Mouse (Mus musculus) adipocyte (in vitro differentiated cells): ENCODE results near the gene Lin52.

Experiments used
- DNase-seq: peaks from one replicate; pipeline ENCODE4 v3.0.0-alpha.2; 2016; ENCODE audit warnings: low spot score

The Lin52 gene

DNA sequence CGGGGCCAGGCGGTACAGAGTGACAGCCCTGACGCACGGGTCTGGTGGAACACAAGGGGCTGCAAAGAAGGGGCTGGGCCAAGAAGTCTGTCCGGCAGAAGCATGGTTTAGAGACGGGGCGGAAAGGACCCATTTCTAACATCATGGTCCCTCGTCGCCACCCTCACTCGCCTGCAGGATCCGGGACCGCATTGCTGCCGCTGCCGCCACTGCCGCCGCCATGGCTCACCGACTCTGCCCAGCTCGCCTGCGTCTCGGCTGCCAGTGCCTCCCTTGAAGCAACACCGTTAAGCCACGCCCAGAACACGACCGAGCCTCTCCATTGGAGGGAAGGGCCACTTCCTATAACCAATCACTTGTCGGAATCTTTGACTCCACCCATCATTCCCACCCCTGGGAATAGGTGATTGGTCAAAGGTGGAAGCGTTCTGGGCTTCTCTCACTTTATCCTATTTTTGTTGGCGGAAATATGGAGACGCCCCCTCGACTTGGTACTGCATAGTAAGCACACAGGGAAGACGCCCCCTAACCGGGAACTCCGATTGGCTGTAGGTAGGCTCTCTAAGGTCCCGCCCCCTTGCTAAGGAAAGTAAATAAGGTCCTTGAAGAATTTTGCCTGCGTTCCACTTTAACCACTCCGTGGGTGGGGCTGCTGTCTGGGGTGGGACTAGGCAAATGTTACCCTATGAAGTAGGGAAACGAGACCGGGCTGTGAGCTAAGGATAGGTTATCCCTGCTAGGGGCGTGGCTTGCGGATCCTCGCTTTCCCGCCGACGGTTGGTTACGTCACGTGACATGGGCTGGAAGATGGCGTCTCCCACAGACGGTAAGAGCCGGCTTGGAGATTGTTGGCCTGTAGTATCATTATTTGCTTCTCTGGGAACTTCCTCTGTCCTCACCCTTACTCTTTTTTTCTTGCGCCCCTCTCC lies at the start of gene Lin52, which contains the start of gene Aldh6a1:
TSS of gene Lin52 (plus strand) at position 705 of the 929 bp plus-strand sequence.
TSS of gene Aldh6a1 (minus strand) at position 287 of the 929 bp plus-strand sequence.
- peak; percentile 100 for DNase-seq

DNA sequence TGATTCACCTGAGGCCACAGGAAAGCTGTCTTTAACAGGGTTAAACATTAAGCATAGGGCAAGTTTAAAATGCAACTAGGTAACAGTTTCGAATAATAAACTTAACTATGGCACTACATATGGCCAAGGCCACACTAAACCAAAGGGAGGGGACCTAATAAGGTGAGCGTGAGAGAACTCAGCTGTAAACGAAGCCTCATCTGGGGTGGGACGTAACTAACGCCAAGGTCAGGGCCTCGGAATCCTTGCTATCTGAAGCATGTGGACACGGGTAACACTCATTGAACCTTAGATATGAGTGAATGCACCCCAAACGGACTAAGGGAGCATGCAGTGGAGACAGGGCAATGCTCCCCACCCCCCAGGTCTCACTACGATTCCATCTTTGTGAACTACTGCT lies 48.3 kb upstream of the Lin52 start:
- DNase-seq, result no peak

DNA sequence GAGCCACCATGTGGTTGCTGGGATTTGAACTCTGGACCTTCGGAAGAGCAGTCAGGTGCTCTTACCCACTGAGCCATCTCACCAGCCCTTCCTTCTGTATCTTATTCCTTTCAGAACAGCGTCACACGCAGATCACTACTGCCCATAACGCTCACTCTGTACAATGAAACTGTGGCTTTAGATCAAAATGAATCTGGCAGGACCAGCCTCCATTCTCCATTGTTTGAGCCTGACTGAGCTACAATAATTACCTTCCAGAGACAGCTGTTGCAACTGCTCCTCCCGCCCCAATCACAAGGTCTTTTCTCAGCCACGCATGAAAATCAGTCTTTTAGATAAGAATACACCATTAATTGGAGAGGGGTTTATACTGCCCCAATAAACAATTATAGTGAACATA lies 46.7 kb upstream of the Lin52 start:
- no peak for DNase-seq

DNA sequence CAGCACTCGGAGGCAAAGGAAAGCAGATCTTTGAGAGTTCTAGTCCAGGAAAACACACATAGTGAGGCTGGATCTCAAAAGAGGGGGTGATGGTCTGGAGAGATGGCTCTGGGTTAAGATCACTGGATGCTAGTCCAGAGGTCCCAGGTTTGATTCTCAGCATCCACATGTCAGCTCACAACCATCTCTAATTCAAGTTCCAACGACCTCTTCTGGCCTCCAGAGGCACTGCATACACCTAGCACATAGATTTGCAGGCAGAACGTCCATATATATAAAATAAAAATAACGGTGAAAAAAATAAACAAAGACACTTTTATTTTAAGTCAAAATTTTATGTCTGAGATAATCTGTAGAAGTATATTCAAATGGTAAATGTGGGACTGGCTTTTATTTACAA lies 44.0 kb upstream of the Lin52 start:
- no peak for DNase-seq

DNA sequence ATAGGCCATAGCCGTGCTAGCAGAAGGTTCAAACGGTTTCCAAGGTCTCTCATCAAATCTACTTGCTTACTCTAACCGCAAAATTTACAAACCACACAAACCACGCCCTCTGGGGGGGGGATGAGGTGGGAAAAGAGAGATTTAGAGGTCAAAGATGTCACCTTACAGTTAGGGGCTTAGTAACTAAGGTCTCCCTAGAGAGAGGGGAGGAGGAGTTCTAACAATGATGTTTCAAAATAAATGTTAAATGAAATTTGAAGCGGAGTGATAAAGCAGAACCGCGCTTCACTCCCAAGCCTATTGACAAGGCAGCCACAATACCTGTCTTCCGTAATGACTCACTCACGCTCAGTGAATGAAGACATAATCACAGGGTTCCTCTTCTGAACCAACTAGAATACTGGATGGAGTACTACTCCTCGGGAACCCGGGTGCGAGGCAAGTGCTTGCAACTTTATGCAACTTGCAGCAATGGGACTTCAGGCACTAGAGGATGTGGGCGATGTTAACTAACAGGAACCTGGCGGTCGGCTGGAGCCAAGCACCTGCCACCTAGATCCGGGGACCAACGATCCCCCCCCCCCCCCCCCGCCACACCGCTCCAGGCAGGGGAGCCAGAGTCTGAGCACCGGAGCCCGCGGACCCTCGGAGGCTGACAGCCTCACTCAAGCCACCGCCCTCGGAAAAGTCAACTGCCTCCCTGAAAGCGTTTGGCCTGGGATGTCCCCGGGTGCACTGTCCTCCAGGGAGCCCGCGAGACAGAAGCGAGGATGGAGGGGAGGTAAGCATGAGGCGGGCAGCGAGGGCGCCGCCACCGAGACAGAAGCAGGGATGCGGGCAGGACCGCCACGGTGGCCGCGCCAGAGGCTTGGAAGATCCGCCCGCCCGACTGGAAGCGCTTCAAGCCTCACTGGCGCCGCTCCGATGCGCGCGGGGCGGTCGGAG lies 43.1 kb upstream of the Lin52 start:
- peak; percentile 34 for DNase-seq

DNA sequence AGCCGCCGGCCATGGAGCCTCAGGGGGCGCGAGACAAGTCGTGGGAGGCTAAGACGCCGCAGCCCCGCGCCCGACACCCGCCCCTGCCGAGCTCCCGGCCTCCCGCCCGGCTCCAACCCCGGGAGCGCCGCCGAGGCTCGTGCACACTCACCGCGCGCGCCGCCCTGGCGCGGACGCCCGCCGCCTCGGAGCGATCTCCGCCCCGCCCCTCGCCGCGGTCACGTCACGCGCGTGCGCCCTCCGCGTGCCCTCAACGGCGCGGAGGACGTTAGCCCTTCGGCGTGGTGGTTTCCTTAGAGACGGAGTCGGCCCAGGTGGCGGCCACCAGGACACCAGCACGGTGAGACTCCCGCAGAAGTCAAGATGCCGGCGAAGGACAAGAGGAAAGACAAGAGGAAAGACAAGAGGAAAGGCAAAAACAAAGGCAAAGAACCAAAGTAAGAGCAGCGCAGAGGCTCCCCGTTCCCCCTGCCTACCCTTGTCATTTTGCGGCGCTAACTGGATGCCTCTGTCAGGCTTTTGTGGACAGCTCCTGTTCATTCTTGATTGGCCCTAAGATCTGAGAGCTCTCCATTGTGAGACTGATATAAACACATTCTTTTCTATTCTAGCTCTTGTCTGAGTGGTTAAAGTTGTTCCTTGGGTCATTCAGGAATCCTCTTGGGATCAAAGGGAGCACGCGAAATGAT lies 42.3 kb upstream of the Lin52 start, which contains the start of the genes Entpd5 and Bbof1:
TSS of gene Entpd5 (minus strand) at position 211 of the 689 bp plus-strand sequence.
TSS of gene Bbof1 (plus strand) at position 253 of the 689 bp plus-strand sequence.
- peak; percentile 78 for DNase-seq

DNA sequence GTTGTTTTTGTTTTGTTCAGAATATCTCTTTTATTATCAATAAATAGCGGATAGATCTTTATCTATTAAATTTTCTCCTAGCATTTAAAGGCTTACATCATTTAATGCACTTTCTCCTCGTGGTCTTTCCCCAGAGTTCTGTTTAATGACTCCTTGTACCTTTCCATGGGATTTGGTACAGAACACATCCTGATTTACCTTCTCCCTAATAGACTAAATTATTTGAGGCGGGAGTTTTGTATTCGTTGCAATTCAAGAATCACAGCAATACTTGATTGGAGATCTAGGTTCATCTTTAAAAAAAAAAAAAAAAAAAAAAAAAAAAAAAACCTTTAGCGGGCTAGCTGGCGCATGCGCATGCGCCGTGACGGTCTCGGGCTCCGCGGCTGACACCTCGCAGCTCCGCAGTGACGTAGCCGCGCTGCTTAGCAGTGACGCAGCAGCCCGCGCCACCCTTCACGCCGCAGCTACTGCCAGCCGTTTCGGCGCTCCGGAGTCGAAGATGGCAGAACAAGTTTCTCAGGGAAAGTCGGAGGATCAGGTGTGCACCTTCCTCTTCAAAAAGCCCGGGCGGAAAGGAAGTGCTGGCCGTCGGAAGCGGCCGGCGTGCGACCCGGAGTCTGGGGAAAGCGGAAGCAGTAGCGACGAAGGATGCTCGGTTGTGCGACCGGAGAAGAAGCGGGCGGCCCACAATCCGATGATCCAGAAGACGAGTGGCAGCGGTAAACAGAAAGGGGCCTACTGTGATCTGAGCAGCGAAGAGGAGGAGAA lies 34.2 kb upstream of the Lin52 start, which contains the start of gene Rnf113a2:
TSS of gene Rnf113a2 (plus strand) at position 363 of the 771 bp plus-strand sequence.
- DNase-seq, result no peak

DNA sequence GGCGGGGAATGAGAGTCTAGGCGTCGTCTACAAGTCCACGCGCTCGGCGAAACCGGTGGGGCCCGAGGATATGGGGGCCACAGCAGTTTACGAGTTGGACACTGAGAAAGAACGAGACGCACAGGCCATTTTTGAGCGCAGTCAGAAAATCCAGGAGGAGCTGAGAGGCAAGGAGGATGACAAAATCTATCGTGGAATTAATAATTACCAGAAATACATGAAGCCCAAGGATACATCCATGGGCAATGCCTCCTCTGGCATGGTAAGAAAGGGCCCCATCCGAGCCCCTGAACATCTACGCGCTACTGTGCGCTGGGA lies 33.7 kb upstream of the Lin52 start:
- DNase-seq, result no peak

DNA sequence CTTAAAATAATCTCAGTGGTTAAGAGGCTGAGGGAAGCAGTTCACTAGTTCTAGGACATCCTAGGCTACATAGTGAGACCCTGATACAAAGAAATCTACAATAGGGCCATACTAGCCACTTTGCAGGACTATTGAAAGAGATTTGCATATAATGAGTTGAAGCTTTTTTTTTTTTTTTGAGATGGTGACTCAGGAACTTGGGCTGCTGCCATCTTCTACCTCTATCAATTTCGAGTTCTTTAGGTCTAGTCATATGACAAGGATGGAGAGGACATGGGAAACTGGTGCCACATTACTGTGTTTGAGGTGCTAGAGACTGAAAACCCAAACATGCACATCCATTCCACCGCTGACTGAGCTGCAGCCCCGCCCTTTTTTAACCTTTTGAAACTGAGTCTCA lies 27.2 kb upstream of the Lin52 start:
- DNase-seq, result no peak

DNA sequence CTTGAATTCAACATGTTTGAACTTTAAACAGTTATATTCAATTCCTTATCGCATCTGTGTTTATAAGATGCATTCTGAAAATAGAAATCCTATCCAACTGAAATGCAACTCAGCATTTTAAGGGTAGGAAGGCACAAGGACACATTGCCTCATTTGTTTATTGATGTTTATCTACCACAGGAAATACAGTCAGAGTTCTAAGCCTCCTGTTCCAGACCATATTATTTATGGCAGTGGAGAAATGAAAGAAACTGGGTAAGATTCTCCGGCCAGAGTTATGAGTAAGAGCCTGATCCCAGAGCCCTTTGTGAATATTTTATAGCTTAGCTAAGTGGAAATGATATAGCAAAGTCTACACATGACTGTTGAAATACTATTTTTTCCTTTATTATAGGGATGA lies 21.4 kb upstream of the Lin52 start:
- DNase-seq, result no peak

DNA sequence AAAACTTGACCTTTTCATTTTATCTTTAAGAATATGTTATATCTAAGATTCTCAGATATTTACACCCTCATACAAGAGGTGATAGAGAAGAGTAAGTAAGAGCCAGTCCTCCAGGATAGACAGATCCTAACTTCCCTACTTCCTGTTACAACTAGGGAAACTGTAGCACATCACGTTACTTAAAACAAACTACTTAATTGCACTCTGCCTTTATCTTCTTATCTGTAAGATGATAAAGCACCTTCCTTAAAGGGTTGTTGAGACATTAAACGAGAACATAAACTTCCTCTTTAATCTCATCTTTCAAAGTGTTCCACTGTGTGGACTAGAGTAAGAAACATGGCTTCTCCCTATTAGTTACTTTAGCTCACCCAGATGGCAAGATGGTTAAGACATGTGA lies 12.5 kb upstream of the Lin52 start:
- no peak for DNase-seq

DNA sequence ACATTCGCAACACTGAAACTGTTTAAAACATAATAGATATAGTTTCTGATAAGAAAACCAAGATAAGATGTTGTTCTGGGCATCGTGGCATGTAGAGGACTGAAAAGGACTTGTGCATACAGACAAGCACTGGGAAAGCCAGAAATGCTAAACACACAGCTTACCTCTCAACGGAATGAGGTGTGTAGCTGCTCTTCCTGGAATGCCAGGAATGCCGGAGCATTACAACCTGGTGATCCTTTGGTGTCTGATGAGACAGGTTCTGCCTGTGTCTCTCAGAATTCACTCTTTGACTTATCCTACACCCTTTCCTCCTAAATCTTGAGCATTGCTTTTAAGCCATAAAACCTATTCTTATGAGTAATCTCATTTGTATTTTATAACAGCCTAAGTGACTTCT lies 8.7 kb upstream of the Lin52 start:
- no peak for DNase-seq

DNA sequence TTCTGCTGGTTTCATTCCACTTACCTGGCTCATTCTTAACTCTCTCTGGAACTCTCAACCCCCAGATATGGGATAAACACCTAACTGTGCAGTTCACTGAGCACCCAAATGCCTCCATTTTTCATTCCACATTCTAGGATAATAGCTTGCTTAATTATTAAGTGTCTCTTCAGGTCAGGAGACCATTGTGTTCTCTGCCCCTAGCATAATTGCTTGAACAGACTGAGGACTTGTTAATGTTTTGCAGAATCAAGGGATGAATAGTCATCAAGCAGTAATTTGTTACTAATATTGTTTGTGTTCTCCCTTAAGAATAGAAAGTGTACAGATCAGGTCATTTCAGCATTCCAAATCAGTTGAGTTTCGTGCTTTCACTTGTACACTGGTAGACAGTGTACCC lies 3.8 kb upstream of the Lin52 start:
- DNase-seq, result no peak

DNA sequence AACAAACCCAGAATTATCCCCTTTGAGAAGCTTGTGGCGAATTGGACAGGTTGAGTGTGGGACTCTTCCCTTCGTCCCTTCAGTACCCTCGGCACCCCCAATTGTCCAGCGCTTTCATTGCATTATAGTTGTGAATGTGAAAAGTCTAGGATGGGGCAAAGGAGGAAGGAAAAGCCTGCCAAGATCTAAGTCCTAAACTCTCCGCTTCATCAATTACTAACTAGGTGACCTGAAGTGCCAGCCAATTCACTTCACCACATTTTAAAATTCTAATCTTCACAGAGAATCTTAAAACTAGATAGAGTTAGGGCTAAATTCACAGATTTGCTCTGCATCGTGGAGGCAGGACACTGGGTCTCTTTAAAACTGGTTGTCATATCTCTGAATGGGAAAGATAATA lies 3.0 kb upstream of the Lin52 start:
- no peak for DNase-seq

DNA sequence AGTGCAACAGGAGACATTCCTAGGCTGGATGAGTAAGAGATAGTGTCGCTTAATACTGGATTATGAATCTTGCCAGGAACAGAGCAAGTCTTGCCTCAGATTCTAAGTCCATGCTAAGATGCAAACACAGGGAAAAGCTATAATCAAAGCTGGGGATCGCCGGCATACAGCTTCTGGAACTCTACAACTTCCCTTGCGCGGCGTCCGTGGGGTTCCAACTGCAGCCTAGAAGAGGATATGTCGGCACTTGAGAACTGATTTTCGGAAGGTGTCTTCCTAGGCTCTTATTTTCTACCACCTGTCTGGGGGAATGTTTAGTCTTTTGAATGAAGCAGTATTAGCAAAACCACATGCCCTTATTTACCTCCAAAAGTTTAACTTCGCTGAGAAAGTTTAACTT lies 1.3 kb upstream of the Lin52 start:
- peak; percentile 32 for DNase-seq

DNA sequence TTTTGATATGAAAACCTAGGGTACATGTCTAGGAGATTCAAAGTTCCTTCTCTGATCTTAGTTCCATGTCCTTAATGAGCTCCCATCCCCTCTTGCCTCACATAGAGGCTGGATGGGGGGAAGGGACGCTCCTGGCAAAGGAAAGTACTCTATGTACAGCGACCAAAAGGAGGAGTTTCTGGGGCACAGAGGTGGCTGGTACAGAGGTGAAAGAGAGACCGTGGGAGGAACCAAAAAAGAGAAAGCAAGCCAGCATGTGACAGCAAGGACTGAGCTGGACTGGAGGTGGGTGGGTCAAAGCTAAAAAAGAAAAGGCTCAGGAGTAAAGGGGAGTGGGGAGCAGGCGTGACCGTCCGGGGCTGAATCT lies 888 bp upstream of the Lin52 start:
- DNase-seq, result peak; percentile 97

DNA sequence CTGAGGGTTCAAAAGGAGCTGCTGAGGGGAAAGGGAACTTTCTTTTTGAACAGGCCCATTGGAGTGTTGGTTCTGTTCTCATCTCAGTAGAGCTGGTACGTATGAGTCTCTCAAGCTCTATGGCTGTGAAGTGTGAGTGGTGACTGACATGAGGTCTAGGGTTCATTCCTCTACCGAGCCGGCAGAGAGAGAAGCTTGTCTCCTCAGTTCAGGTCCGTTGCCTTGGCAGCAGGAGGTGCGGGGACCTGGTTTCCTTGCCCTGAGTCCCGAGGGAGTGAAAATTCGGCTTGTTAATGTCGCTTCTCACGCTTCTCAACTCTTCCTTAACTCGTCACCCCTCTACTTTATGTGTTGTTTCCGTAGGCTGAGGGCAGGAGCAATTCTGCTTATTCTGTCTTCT lies 579 bp downstream of the Lin52 start:
- no peak for DNase-seq

DNA sequence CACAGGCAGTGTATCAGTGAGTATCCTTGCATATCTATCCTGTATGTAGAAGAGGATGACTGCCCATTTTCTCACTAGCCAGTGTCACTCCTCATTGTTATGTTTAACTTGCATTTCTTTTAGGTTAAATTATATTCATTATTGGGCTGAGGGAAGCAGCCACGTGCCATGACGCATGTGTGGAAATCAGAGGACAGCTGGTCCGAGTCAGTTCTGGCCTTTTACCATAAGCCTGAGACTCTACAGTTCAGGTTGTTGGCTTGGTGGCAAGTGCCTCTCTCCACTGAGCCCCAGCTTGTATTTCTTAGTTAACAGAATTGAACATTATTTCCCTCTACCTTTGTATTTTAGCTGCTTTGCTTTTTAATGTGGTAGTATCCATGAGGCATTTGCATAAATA lies 5.7 kb downstream of the Lin52 start:
- DNase-seq, result no peak

DNA sequence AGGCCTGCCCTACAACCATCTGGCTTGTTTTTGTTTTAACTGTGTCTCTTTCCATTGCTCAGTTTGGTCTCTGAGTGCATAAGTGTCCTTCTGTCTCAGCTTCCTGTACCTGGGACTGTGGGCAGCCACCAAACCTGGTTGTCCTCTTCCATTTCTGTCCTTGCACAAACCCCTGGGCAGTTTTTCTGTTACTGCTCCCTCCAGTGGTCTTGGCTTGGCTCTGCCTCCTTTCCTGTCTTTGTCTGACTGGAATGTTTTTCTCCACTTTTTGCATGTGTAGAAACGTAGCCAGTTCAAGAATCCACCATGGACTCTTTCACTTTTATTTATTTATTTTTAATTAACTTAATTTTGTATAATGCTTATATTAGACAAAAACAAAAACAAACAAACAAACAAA lies 8.6 kb downstream of the Lin52 start:
- peak; percentile 37 for DNase-seq

DNA sequence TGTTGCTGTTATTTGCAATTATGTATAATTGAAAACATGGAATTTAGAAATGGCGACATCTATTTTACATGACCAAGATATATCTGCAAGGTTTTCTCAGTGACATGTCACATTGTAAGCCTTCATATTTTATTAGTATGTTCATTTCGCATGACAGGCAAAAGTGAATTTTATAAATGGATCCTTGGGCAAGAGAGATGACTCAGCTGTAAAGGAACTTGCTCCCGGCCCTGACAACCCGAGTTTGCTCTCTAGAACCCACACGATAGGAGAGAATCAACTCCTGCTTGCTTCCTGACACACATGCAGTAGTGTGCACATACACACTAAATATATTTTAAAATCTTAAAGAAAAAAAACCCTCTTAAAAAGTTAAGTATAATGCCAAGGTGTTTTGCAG lies 10.2 kb downstream of the Lin52 start:
- DNase-seq, result peak; percentile 25

DNA sequence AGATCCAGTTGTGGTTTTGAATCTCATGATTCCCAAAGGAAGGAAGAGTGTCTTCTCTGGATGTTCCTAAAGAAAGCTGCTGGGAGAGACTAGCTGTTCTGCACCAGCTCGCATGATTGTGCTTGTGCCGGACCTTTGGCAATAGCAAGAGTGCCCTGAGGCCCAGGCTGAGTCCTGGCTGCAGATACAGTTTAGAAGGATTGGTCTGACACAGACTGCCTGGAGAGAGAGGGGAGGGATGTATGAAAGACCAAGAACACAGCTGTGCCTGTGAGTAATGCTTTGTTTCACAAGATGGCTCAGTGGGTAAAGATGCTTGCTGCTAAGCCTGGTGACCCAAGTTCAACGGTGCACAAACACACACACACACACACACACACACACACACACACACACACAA lies 11.6 kb downstream of the Lin52 start:
- DNase-seq, result peak; percentile 50
